Mouse (Mus musculus) limb, embryonic 11.5 days (tissue): ENCODE results near the gene Lsm12. TPM values are rescaled to one million over a fixed set of nuclear protein-coding genes. Genes with fewer than 3 reads are reported as not detected.

ENCODE experiments used
- ATAC-seq: fragments of 200-750 bp; cut with Nextera tagmentation; 2 replicates; pipeline ENCODE4 v1.8.0; 2017; ENCODE audit warnings: low read depth; ENCODE audit not compliant: insufficient number of reproducible peaks, low FRiP score, low TSS enrichment
- DNase-seq: peaks from one replicate; pipeline ENCODE4 v3.0.0-alpha.2; 2015; ENCODE audit warnings: low spot score
- H3K27ac ChIP-seq: fragments of 300-500 bp; sonication (generic); replicated peaks from 2 replicates; pipeline ENCODE4 v1.5.1; 2014; ENCODE audit warnings: low read depth, mild to moderate bottlenecking, low read length
- H3K27me3 ChIP-seq: fragments of 300-500 bp; sonication (generic); 2 replicates; pipeline ENCODE4 v1.6.1; 2014; ENCODE audit warnings: mild to moderate bottlenecking, low read length, mixed read lengths; ENCODE audit not compliant: control insufficient read depth, insufficient read depth
- H3K36me3 ChIP-seq: fragments of 300-500 bp; sonication (generic); 2 replicates; pipeline ENCODE4 v1.6.1; 2014; ENCODE audit warnings: mild to moderate bottlenecking, low read length, moderate library complexity, mixed read lengths; ENCODE audit not compliant: control insufficient read depth, insufficient read depth
- H3K4me1 ChIP-seq: fragments of 300-500 bp; sonication (generic); 2 replicates; pipeline ENCODE4 v1.6.1; 2014; ENCODE audit warnings: low read length, mixed read lengths; ENCODE audit not compliant: control insufficient read depth, insufficient read depth
- H3K4me2 ChIP-seq: fragments of 300-500 bp; sonication (generic); 2 replicates; pipeline ENCODE4 v1.6.1; 2014; ENCODE audit warnings: low read depth, mild to moderate bottlenecking, moderate library complexity; ENCODE audit not compliant: severe bottlenecking
- H3K4me3 ChIP-seq: fragments of 300-500 bp; sonication (generic); 2 replicates; pipeline ENCODE4 v1.5.1; 2014; ENCODE audit warnings: low read depth, low read length
- H3K9ac ChIP-seq: fragments of 300-500 bp; sonication (generic); 2 replicates; pipeline ENCODE4 v1.6.1; 2014; ENCODE audit warnings: mild to moderate bottlenecking, low read length
- H3K9me3 ChIP-seq: fragments of 300-500 bp; sonication (generic); 2 replicates; pipeline ENCODE4 v1.6.1; 2016; ENCODE audit warnings: low read length; ENCODE audit not compliant: control insufficient read depth
- WGBS: fragments of 180-500 bp; shearing (Covaris S2); extraction: QIAGEN DNeasy Blood & Tissue Kit; methylation state at CpG from one replicate; pipeline ENCODE4 v1.1.7; 2014; 5-methylcytosine and 5-hydroxymethylcytosine counted together
- polyA plus RNA-seq: library from polyadenylated mRNA; unstranded; fragments of >200 nt; fragmentation: Nextera tagmentation; extraction: Ambion mirVana; gene quantifications from 2 replicates; pipeline ENCODE4 v1.2.1, GENCODE M21; 2014

Lsm12 gene
- polyA plus RNA-seq, 1 experiment from 2014 or later, result 74.5 TPM

- no peak overlapping the region for H3K9ac ChIP-seq
These were observed 40.1 kb downstream of the Lsm12 start for GRCm38 (mm10) chr11:102144957-102145470.

GRCm38 (mm10) chr11:102142355-102142754 is 42.7 kb downstream of the Lsm12 start:
- Histone ChIP-seq H3K27ac (no peak overlapping the region), H3K9ac (no peak overlapping the region), H3K4me3 (no peak overlapping the region), H3K4me1 (peaks cover 7% of the 10 kb centered on the region), H3K27me3 (peaks cover 35% of the 10 kb centered on the region), H3K36me3 (no peaks in the 10 kb centered on the region), H3K9me3 (no peaks in the 10 kb centered on the region), H3K4me2 (no peak overlapping the region)
- 68% methylated on average over 7 of the region's 7 CpGs for WGBS
- no peak for ATAC-seq
- DNase-seq, result no peak

More at GRCm38 (mm10) chr11:102144957-102145470, 40.1 kb downstream of the Lsm12 start:
- no peak overlapping the region for H3K27ac ChIP-seq
- ATAC-seq (0 out of 2 replicates have a peak, but pooled peaks have one; percentile 4), DNase-seq (no peak)
- H3K4me1 ChIP-seq, result peaks cover 9% of the 10 kb centered on the region
- H3K27me3 ChIP-seq, result peaks cover 54% of the 10 kb centered on the region
- 16% methylated on average over 13 of the region's 13 CpGs for WGBS
- H3K4me3 ChIP-seq, result peak overlapping the region; percentile 29
- no peaks in the 10 kb centered on the region for H3K9me3 ChIP-seq
- peak overlapping the region; percentile 63 for H3K4me2 ChIP-seq
- H3K36me3 ChIP-seq, result no peaks in the 10 kb centered on the region

- H3K9ac ChIP-seq, result no peak overlapping the region
- H3K4me2 ChIP-seq, result no peak overlapping the region
- no peak for ATAC-seq
- H3K27me3 ChIP-seq, result peaks cover 16% of the 10 kb centered on the region
- H3K4me1 ChIP-seq, result peaks cover 2% of the 10 kb centered on the region; the same call in 1 of the 2 replicates
- H3K27ac ChIP-seq, result no peak overlapping the region
- no peaks in the 10 kb centered on the region for H3K9me3 ChIP-seq
- WGBS, result 7% methylated on average over 5 of the region's 5 CpGs
- DNase-seq, result peak; percentile 86
- no peaks in the 10 kb centered on the region for H3K36me3 ChIP-seq
- H3K4me3 ChIP-seq, result no peak overlapping the region
These were observed 44.6 kb downstream of the Lsm12 start for GRCm38 (mm10) chr11:102140508-102140907.

GRCm38 (mm10) chr11:102138447-102138740 is 46.7 kb downstream of the Lsm12 start:
- under 1% methylated on average over 18 of the region's 18 CpGs for WGBS
- no peak overlapping the region for H3K4me3 ChIP-seq
- no peak overlapping the region for H3K9ac ChIP-seq
- ATAC-seq (no peak), DNase-seq (peak; percentile 84)
- peaks cover 2% of the 10 kb centered on the region for H3K27me3 ChIP-seq
- no peak overlapping the region for H3K27ac ChIP-seq
- no peaks in the 10 kb centered on the region for H3K9me3 ChIP-seq
- H3K4me2 ChIP-seq, result peak overlapping the region; percentile 39
- H3K4me1 ChIP-seq, result no peaks in the 10 kb centered on the region
- H3K36me3 ChIP-seq, result no peaks in the 10 kb centered on the region

- no peaks in the 10 kb centered on the region for H3K36me3 ChIP-seq
- H3K4me1 ChIP-seq, result no peaks in the 10 kb centered on the region
- H3K27me3 ChIP-seq, result no peaks in the 10 kb centered on the region
- DNase-seq (no peak), ATAC-seq (no peak)
- no peak overlapping the region for H3K9ac ChIP-seq
- WGBS, result 48% methylated on average over 13 of the region's 13 CpGs
- no peak overlapping the region for H3K27ac ChIP-seq
- H3K4me2 ChIP-seq, result peak overlapping the region; percentile 39
- no peak overlapping the region for H3K4me3 ChIP-seq
- H3K9me3 ChIP-seq, result no peaks in the 10 kb centered on the region
These were observed 47.3 kb downstream of the Lsm12 start for GRCm38 (mm10) chr11:102137625-102138446.

- Histone ChIP-seq H3K4me3 (no peak overlapping the region), H3K36me3 (no peaks in the 10 kb centered on the region), H3K9ac (no peak overlapping the region), H3K4me2 (no peak overlapping the region), H3K27me3 (no peaks in the 10 kb centered on the region), H3K9me3 (no peaks in the 10 kb centered on the region), H3K27ac (no peak overlapping the region), H3K4me1 (no peaks in the 10 kb centered on the region)
- DNase-seq (no peak), ATAC-seq (no peak)
- WGBS, result 37% methylated on average over 4 of the region's 4 CpGs
These were observed 50.6 kb downstream of the Lsm12 start for GRCm38 (mm10) chr11:102134516-102134915.

GRCm38 (mm10) chr11:102117386-102117785 is 67.7 kb downstream of the Lsm12 start:
- Histone ChIP-seq H3K4me2 (no peak overlapping the region), H3K27me3 (no peaks in the 10 kb centered on the region), H3K27ac (no peak overlapping the region), H3K9me3 (no peaks in the 10 kb centered on the region), H3K36me3 (no peaks in the 10 kb centered on the region), H3K4me3 (no peak overlapping the region), H3K9ac (no peak overlapping the region), H3K4me1 (no peaks in the 10 kb centered on the region)
- WGBS, result 81% methylated on average over 6 of the region's 6 CpGs
- no peak for ATAC-seq
- no peak for DNase-seq

- no peak overlapping the region for H3K4me2 ChIP-seq
- ATAC-seq, result no peak
- H3K4me3 ChIP-seq, result no peak overlapping the region
- no peaks in the 10 kb centered on the region for H3K27me3 ChIP-seq
- no peaks in the 10 kb centered on the region for H3K36me3 ChIP-seq
- no peaks in the 10 kb centered on the region for H3K4me1 ChIP-seq
- no peak overlapping the region for H3K9ac ChIP-seq
- 71% methylated on average over 8 of the region's 8 CpGs for WGBS
- H3K9me3 ChIP-seq, result no peaks in the 10 kb centered on the region
- DNase-seq, result no peak
- H3K27ac ChIP-seq, result no peak overlapping the region
These were observed 68.9 kb downstream of the Lsm12 start for GRCm38 (mm10) chr11:102116241-102116640.
